Mouse (Mus musculus) G1E-ER4 (cell line): ENCODE data around the gene Kcnh5. TPM values are rescaled to one million over a fixed set of nuclear protein-coding genes. Genes with fewer than 3 reads are reported as not detected.

ENCODE experiments used
- GATA1 ChIP-seq: IDR thresholded peaks from one replicate; pipeline ENCODE4 v1.8.0; 2012; ENCODE audit warnings: low read length, inconsistent platforms
- polyA plus RNA-seq: library from polyadenylated mRNA; stranded (reverse); fragments of >175 nt; gene quantifications from 2 replicates; pipeline ENCODE4 v1.2.3, GENCODE M21; 2012

The Kcnh5 gene
- not detected in 2 replicates for polyA plus RNA-seq

DNA sequence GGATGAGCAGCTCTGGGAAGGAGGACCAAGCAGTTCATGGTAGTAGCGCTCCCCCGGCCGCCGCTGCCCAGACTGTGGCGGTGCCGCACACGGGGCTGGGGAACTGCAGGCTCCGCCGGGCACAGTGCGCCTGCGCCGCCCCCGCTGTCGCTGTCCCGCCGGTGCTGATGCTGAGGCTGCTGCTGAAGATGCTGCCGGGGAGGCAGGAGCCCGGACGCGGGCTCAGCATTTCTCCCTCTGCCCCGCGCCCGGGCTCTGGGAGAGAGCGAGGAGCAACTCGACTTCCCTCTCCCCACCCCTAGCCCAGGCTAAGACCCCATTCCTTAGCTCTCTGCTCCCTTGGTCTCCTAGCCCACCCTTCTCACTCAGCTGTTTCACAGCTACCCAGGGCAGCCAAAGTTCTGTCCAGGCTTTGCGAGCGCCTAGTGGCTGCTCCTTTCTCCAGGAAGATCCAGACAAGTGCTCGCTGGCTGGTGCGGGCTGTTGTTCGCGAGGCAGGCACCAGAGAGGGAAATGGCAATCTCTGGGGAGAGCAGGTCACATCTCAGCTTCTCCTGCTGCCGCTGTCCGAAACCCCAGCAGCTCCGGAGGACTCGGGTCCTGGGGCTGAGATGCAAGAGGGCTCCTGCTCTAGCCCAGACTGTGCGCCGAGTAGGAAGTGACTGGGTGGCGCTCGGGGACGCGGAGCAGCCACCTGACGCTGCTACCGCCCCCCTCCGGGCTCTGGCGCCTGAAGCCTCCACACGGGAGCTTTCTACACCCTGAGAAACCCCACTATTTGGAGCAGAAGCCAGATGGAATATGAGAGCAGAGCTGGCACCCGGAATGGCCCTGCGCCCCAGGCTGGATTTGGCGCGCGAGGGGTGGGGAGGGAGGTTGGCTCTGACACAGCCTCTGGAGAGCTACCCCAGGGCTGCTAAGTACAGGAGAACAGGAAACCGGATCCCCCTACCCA lies at the start of gene Kcnh5:
Gene Kcnh5, minus strand, starts transcription at position 642 of the 955 bp plus-strand sequence.
- no peak for TF ChIP-seq GATA1

GRCm38 (mm10) chr12:75223966-75224365 lies 46.8 kb upstream of the Kcnh5 start:
- TF ChIP-seq GATA1, result no peak

- TF ChIP-seq GATA1, result no peak
Observed at GRCm38 (mm10) chr12:75189413-75189812, 12.3 kb upstream of the Kcnh5 start.

DNA sequence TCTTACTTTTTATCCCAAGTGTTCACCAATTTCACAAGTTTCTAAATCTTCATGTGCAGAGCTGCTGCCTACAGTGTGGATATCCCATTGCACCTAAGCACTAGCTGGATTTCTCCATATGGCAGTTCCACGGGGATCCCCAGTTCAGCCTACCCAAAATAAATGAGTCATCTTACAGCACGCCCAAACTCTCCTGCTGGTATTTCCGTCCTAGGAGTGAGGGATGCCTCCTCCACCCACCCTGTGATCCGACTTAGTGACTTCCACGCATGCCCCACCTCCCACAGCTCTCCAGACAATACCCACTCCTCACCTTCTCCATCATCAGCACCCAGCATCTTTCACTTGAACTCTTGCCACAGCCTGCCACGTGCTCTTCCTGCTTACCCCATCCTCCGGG lies 5.5 kb upstream of the Kcnh5 start:
- no peak for TF ChIP-seq GATA1

GRCm38 (mm10) chr12:75179491-75179890 lies 2.4 kb upstream of the Kcnh5 start:
- TF ChIP-seq GATA1, result no peak

DNA sequence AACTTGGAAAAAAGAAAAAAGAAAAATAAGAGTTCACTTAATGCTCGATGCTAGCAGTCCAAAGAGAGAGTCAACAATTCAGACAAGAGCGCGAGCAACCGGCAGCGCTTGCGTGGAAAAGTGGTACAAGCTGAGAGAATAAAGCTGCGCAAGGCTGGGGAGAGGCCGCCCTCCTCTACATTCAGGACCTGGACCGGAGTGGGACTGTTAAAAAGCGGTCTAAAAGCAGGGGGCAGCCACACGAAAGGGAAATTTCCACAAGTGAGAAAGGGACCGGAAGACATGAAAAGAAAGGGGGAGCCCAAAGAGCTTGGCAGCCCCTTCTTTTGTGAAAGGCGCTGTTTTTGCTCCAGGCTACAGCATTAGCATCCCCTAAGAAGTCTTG lies 506 bp upstream of the Kcnh5 start:
- no peak for TF ChIP-seq GATA1

- TF ChIP-seq GATA1, result no peak
Observed at GRCm38 (mm10) chr12:75175931-75176565, 1.1 kb downstream of the Kcnh5 start.

GRCm38 (mm10) chr12:75170970-75171369 lies 6.2 kb downstream of the Kcnh5 start:
- TF ChIP-seq GATA1, result no peak

- TF ChIP-seq GATA1, result no peak
Observed at GRCm38 (mm10) chr12:75153076-75153568, 24.0 kb downstream of the Kcnh5 start.

GRCm38 (mm10) chr12:75139792-75140191 lies 37.3 kb downstream of the Kcnh5 start:
- no peak for TF ChIP-seq GATA1

GRCm38 (mm10) chr12:75091921-75092320 lies 85.2 kb downstream of the Kcnh5 start:
- no peak for TF ChIP-seq GATA1

DNA sequence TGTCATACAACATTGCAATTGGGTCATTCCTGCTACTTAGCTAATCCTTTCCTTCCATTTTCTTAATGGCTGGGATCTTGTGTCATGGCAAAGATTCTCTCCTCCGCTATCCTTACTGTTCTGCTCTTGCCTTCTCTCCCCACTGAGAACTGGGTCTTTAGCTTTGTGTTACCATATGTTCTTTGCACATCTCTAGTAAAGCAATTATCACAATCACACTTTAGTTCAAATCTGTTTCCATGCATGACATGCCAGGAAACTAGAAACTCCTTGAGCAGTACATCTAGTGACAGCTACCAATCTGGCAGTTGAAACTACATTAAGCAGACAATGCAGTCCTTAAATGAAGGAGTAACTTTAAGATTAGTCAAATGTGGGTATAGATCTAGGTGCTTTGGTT lies 86.2 kb downstream of the Kcnh5 start:
- no peak for TF ChIP-seq GATA1

DNA sequence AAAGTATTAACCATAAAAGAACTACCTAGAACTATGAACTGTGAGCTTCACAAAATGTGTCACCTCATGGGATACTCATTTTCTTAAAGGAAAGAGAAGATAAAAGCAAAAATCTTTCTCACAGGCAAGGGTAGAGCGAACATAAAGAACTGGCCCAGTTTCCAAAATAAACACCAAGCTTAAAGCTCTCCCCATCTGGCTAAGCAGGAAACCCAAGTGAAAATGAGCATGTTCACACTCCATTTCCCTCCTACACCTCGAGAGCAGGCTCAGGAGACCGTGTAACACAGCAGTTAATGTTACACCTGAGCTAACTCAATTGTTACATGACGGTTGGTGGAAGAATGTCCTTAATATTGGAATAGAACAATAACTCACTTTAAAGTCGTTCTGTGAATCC lies 100.0 kb downstream of the Kcnh5 start:
- TF ChIP-seq GATA1, result no peak

GRCm38 (mm10) chr12:75071043-75071442 lies 106.1 kb downstream of the Kcnh5 start:
- no peak for TF ChIP-seq GATA1

- no peak for TF ChIP-seq GATA1
Observed at GRCm38 (mm10) chr12:75062571-75062970, 114.6 kb downstream of the Kcnh5 start.

DNA sequence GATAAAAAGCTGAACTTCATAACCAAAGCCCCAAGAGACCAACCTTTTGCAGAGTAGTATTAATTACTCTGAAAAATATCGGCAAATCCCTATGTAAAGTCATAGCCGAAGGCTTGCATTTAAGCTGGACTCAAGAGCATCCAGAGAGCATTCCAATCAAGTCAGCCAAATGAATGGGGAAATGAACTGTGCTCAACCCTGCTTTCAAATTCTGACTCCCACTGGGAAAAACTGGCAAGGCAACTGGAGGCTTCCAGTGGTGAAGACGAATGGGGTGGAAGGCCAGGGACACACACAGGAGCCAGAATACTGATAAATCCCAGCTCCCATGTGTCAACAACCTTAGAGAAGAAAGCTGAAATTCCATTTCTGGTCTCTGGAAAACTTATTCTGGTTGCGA lies 115.4 kb downstream of the Kcnh5 start:
- TF ChIP-seq GATA1, result no peak
